Mouse (Mus musculus): Measurements from ENCODE around the gene Chrna1.

Gene Chrna1

GRCm38 (mm10) chr2:73580166-73580565 is at the start of gene Chrna1:
Gene Chrna1 (minus strand): TSS chr2:73580338.
- DNase-seq = no peak

GRCm38 (mm10) chr2:73618486-73619052 is 38.4 kb upstream of the Chrna1 start:
- peak in 1 of 2 experiments; percentile 2 for DNase-seq

- DNase-seq = no peak
These were observed 36.4 kb upstream of the Chrna1 start for GRCm38 (mm10) chr2:73616434-73617057.

- no peak for DNase-seq
These were observed 35.3 kb upstream of the Chrna1 start for GRCm38 (mm10) chr2:73615456-73615855.

GRCm38 (mm10) chr2:73614303-73614702 is 34.2 kb upstream of the Chrna1 start:
- no peak for DNase-seq

- DNase-seq = no peak
These were observed 32.8 kb upstream of the Chrna1 start for GRCm38 (mm10) chr2:73612941-73613340.

GRCm38 (mm10) chr2:73612367-73612914 is 32.3 kb upstream of the Chrna1 start:
- DNase-seq = no peak

GRCm38 (mm10) chr2:73611798-73612197 is 31.7 kb upstream of the Chrna1 start:
- no peak for DNase-seq

- no peak for DNase-seq
These were observed 29.6 kb upstream of the Chrna1 start for GRCm38 (mm10) chr2:73609724-73610210.

- DNase-seq = no peak
These were observed 29.1 kb upstream of the Chrna1 start for GRCm38 (mm10) chr2:73609067-73609723.

- DNase-seq = no peak
These were observed 28.3 kb upstream of the Chrna1 start for GRCm38 (mm10) chr2:73608391-73608790.

- DNase-seq = no peak
These were observed 27.5 kb upstream of the Chrna1 start for GRCm38 (mm10) chr2:73607609-73608008.

- DNase-seq = no peak
These were observed 27.0 kb upstream of the Chrna1 start for GRCm38 (mm10) chr2:73607146-73607545.

GRCm38 (mm10) chr2:73606616-73607015 is 26.5 kb upstream of the Chrna1 start:
- no peak for DNase-seq

- no peak for DNase-seq
These were observed 24.9 kb upstream of the Chrna1 start for GRCm38 (mm10) chr2:73605077-73605476.

GRCm38 (mm10) chr2:73604579-73604978 is 24.4 kb upstream of the Chrna1 start:
- DNase-seq = no peak

- DNase-seq = no peak
These were observed 20.5 kb upstream of the Chrna1 start for GRCm38 (mm10) chr2:73600650-73601049.

GRCm38 (mm10) chr2:73597772-73598171 is 17.6 kb upstream of the Chrna1 start:
- no peak for DNase-seq

- peak; percentile 45 to 62 for DNase-seq
These were observed 16.6 kb upstream of the Chrna1 start for GRCm38 (mm10) chr2:73596786-73597185.

- no peak for DNase-seq
These were observed 16.2 kb upstream of the Chrna1 start for GRCm38 (mm10) chr2:73596326-73596725.

GRCm38 (mm10) chr2:73593101-73593439 is 12.9 kb upstream of the Chrna1 start:
- DNase-seq = no peak

- peak; percentile 80 to 93 for DNase-seq
These were observed 12.3 kb upstream of the Chrna1 start for GRCm38 (mm10) chr2:73592231-73593100.

GRCm38 (mm10) chr2:73591246-73591645 is 11.1 kb upstream of the Chrna1 start:
- no peak for DNase-seq
